Mouse (Mus musculus) right cerebral cortex, postnatal 4 days (tissue): ENCODE data around the gene Slc25a16.
"Not testable (repeated sequence)": the region's sequence is repeated elsewhere in the genome, so short reads cannot be mapped to it uniquely, and the experiment has no call there.

Source experiments
- DNase-seq: peaks from one replicate; pipeline ENCODE4 v3.0.0-alpha.2; 2022

Slc25a16 gene

GRCm38 (mm10) chr10:62906336-62906735 is 14.1 kb upstream of the Slc25a16 start:
- no peak for DNase-seq

DNA sequence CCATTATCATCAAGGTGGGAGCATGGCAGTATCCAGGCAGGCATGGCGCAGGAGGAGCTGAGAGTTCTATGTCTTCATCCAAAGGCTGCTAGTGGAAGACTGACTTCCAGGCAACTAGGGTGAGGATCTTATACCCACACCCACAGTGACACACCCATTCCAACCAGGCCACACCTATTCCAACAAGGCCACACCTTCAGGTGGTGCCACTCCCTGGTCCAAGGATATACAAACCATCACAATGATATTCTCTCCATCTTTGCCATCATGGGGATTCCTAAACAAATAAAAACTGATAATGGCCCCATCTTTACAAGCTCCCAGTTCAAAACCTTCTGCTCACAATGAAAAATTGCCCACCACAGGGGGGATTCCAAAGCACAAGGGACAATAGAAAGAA is 11.5 kb upstream of the Slc25a16 start, which contains the start of gene Tet1:
Gene Tet1, minus strand, starts transcription at position 101 of the 400 bp plus-strand sequence.
- DNase-seq, result not testable (repeated sequence)

- DNase-seq, result no peak
Observed at GRCm38 (mm10) chr10:62911120-62911519, 9.3 kb upstream of the Slc25a16 start.

GRCm38 (mm10) chr10:62918985-62919384 is 1.4 kb upstream of the Slc25a16 start:
- DNase-seq, result no peak

- no peak for DNase-seq
Observed at GRCm38 (mm10) chr10:62920766-62921156, 328 bp downstream of the Slc25a16 start.

GRCm38 (mm10) chr10:62924096-62924635 is 3.7 kb downstream of the Slc25a16 start:
- no peak for DNase-seq

DNA sequence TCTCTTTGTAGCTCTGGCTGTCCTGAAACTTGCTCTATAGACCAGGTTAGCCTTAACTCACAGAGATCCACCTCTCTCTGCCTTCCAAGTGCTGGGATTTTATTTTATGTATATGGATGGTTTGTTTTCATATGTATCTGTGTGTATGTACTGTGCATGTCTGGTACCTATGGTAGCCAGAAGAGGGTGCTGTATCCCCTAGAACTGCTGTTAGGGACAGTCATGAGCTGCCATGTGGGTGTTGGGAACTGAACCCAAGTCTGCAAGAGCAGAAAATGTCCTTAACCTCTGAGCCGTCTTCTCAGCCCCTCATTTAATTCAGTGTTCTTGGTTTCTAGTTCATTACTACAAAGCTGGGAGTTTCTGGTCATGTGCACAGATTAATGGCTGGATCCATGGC is 11.9 kb downstream of the Slc25a16 start:
- DNase-seq, result no peak

DNA sequence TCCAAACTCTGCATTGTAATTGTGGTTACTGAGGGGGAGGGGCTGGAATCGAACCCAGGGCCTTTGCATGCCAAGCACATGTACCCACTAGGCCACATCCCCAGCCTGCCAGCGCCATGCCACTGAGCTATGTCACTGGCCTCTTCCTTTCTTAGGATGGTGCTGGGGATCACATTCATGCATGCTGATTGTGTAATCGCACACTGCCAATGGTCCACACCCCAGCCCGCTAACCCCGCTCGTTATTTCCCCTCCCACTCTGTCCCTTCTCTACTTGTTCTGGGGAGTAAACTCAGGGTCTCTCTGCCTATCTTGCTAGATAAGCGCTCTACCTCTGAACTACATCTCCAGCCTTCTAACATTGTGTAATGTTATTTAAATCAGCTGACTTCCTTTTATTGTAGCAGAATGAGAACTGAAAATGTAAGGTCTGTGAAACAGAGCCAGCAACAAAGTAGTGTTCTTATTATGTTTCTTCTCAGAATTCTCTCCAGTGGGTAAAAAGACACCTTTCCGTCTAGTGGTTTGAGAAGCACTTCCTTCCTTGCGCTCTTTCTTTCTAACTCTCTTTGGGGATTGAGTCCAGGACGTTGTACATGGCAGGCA is 24.6 kb downstream of the Slc25a16 start:
- no peak for DNase-seq

- peak; percentile 69 for DNase-seq
Observed at GRCm38 (mm10) chr10:62946738-62947471, 26.5 kb downstream of the Slc25a16 start, which contains the start of gene Dna2. Dna2 (plus strand) TSS chr10:62947026.

- no peak for DNase-seq
Observed at GRCm38 (mm10) chr10:62948551-62948950, 28.1 kb downstream of the Slc25a16 start.

DNA sequence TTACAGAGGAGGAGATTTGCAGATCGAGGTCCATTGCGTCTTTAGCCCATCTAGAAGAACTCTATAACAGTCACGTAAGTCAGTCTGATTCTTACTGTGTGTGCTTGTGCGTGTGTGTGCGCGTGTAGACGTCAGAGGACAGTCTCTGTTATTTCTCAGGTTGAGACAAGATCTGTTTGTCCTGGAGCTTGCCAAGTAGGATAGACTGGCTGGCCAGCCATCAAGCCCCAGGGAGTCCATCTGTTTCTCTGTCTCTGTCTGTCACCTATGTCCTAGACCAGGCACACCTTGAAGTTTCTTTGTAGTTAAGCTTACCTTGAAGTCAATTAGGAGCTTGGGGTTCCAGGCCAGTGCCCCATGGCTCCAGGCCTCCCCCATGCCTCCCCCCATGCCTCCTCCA is 43.5 kb downstream of the Slc25a16 start:
- no peak for DNase-seq

- DNase-seq, result no peak
Observed at GRCm38 (mm10) chr10:62965796-62966195, 45.4 kb downstream of the Slc25a16 start.

DNA sequence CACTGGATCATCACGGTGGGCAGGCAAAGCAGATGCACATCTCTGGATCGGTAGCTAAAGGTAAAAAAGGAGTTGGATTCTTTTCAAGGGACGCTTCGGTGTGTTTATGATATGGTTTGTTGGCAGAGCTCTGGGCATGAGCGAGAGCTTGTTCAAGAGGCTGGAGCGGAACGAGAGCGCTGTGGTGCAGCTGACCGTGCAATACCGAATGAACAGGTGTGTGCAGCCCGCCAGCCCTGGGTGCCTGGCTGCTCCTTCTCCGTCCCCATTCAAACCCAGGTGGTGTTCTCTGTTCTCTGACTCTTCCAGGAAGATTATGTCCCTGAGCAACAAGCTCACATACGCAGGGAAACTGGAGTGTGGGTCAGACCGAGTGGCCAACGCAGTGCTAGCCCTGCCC is 45.9 kb downstream of the Slc25a16 start:
- DNase-seq, result no peak

GRCm38 (mm10) chr10:62971821-62972220 is 51.4 kb downstream of the Slc25a16 start:
- DNase-seq, result no peak

DNA sequence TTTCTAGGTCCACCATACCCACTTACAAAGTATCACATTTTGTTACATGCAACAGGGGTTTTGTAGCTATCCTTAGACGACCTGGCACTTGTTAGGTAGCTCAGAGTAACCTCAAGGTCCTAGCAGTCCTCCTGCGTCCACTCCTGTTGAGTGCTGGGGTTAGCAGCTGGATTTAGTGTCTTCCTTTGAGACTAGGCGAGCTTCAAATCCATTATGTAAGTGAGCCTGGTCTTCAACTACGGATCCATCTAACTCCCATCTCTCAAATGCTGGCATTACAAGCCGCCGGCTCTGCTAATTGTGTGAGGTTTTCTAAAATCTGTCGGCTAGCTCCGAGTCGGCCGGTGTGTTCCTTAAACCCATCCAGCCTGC is 59.2 kb downstream of the Slc25a16 start:
- DNase-seq, result no peak

GRCm38 (mm10) chr10:62980039-62980954 is 59.9 kb downstream of the Slc25a16 start, which contains the start of gene Rufy2:
Rufy2 (plus strand) TSS chr10:62980223.
- DNase-seq, result peak; percentile 96

DNA sequence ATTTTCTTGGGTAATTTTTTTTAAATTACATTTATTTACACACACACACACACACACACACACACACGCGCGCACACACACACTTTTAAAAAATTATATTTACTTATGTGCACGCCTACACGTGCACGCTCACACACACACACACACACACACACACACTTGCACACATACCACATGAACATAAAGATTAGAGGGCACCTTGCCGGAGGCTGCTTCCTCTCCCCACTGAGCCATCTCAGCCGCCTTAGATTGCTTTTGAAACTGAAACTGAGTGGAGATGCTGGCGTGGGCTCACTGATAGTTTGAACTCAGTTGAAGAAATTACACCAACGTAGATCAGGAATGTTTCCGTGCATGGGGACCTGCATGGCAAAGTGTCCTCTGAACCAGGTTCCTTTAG is 63.6 kb downstream of the Slc25a16 start:
- DNase-seq, result no peak

GRCm38 (mm10) chr10:62984495-62984894 is 64.1 kb downstream of the Slc25a16 start:
- DNase-seq, result no peak

DNA sequence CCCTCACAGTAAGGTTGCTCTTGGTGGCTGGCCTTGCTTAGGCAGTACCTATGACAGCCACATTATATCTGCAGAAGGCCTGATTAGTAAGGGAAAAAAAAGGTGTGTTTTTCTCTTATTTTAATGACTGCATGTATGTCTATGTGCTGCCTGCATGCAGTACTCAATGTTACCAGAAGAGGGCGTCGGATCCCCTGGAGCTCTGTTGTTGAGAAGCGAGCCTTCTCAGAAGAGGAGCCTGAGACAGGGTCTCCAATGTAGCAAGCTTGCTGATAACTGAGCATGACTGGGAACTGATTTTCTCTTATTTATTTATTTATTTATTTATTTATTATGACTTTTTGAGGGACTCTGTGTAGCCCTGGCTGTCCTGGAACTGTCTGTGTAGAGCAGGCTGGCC is 66.9 kb downstream of the Slc25a16 start:
- peak; percentile 56 for DNase-seq

DNA sequence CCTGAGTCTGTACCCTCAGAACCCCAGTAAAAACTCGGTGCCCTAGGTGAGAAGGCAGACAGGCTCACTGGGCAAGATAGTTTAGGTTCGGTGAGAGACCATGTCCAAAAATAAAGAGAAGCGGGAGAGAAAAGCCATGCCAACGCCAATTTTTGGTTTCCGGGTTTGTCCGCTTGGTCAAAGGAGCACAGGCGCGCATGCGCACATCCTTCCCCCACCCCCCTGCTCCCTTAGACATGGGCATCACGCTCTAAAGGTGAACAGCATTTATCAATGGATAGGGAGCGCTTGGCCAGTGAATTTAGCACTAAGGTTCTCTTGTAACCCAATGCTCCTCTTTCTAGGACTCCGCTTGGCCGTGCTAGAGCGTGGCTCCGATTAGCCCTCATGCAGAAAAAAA is 70.2 kb downstream of the Slc25a16 start:
- DNase-seq, result no peak

- DNase-seq, result no peak
Observed at GRCm38 (mm10) chr10:62993991-62994390, 73.6 kb downstream of the Slc25a16 start.
